22 mouse cellular contexts compared by ENCODE assay signal in the genomic region with DNA sequence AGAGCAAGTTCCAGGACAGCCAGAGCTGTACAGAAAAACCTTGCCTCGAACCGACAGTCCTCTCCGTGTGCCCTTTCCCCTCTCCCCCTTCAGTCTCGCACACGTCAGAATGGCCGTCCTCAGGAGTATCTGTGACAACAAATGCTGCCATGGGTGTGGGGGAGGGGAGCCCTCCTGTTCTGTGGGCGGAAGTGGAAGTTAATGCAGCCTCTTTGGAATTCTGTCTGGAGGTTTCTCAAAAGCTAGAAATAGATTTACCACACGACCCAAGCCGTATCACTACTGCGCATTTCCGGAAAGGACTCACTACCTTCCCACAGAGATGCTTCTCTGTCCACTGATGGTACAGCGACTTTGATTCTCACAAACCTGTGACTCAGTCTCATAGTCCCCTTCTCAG.
DNase-seq lines count a peak whose midpoint lies in the region; ATAC-seq lines count a peak whose summit lies in the region.
"Had no signal": no experiment of that assay in that cellular context is flagged by ENCODE, and none has a peak within 500 bp of the region (broad histone marks: within the 10 kb centered on the region; RNA-seq: fewer than 3 reads in every experiment).

No protein-coding gene starts in this region.

- H3K4me2 ChIP-seq in forebrain, embryonic 13.5 days, result no peak overlapping the region
- H3K4me2 ChIP-seq: embryonic facial prominence, embryonic 12.5 days; hindbrain, embryonic 14.5 days; intestine, embryonic 15.5 days had no signal

- no peaks in the 10 kb centered on the region for H3K9me3 ChIP-seq in forebrain, embryonic 13.5 days (replicated peaks)
- H3K9me3 ChIP-seq: embryonic facial prominence, embryonic 12.5 days; hindbrain, embryonic 10.5 days; intestine, embryonic 15.5 days had no signal

- H3K27ac ChIP-seq in forebrain, embryonic 13.5 days, result no peak overlapping the region
- H3K27ac ChIP-seq: embryonic facial prominence, embryonic 12.5 days; gastrocnemius, adult 2 months; hindbrain, embryonic 10.5 days; hindbrain, embryonic 14.5 days; intestine, embryonic 15.5 days had no signal

- no peaks in the 10 kb centered on the region for H3K4me1 ChIP-seq in forebrain, embryonic 13.5 days
- H3K4me1 ChIP-seq: embryonic facial prominence, embryonic 12.5 days; intestine, embryonic 15.5 days had no signal

- H3K36me3 ChIP-seq in forebrain, embryonic 13.5 days (ENCODE audit: poor library complexity, severe bottlenecking), result peaks cover 17% of the 10 kb centered on the region; the same call in 1 of the 2 replicates
- H3K36me3 ChIP-seq: embryonic facial prominence, embryonic 12.5 days; hindbrain, embryonic 10.5 days; intestine, embryonic 15.5 days had no signal

- no peaks in the 10 kb centered on the region for H3K27me3 ChIP-seq in forebrain, embryonic 13.5 days
- H3K27me3 ChIP-seq: CH12.LX; embryonic facial prominence, embryonic 12.5 days; intestine, embryonic 15.5 days had no signal

- peak; percentile 35 for ATAC-seq in frontal cortex, adult (ENCODE audit: low TSS enrichment)
- no peak for ATAC-seq in forebrain, embryonic 13.5 days
- ATAC-seq: forebrain, embryonic 16.5 days; intestine, embryonic 15.5 days; Patski had no signal

- no peak overlapping the region for H3K9ac ChIP-seq in forebrain, embryonic 13.5 days
- H3K9ac ChIP-seq: embryonic facial prominence, embryonic 12.5 days; hindbrain, embryonic 14.5 days; intestine, embryonic 15.5 days had no signal

- H3K4me3 ChIP-seq in forebrain, embryonic 13.5 days, result no peak overlapping the region
- H3K4me3 ChIP-seq: embryonic facial prominence, embryonic 12.5 days; gastrocnemius, adult 2 months; hindbrain, embryonic 10.5 days; intestine, embryonic 15.5 days had no signal

- 77% methylated on average over 12 of the region's 12 CpGs for WGBS in forebrain, embryonic 13.5 days

- DNase-seq in frontal cortex, postnatal 10 days (ENCODE audit: low spot score in 2 of 2), result no peak
- peak; percentile 13 to 24 for DNase-seq in kidney, postnatal 4 days
- no peak for DNase-seq in kidney, postnatal 36 days
- DNase-seq in R1 (ENCODE audit: low read depth, low spot score), result peak; percentile 11
- DNase-seq in brain, adult 2 months (ENCODE audit: low read depth, low spot score), result peak; percentile 45
- DNase-seq: adrenal gland, adult 8-10 months; adrenal gland, postnatal 36 days; cerebellum, adult 11 months; cerebellum, adult 8-10 months; cerebellum, postnatal 14 days; gastrocnemius, adult 2 months; gastrocnemius, postnatal 25 days; heart, postnatal 10 days had no signal

Comparison
In these comparisons a context has a peak if more than half of its experiments do, and no peak if none do; other contexts are left out.
1. DNase-seq: peak in kidney, postnatal 4 days (2 of 2), R1 (single experiment) and brain, adult 2 months (single experiment); none in frontal cortex, postnatal 10 days (0 of 2) and kidney, postnatal 36 days (0 of 2).